Mouse (Mus musculus): Measurements from ENCODE around the gene Zbtb45. TPM values are rescaled to one million over a fixed set of nuclear protein-coding genes. Genes with fewer than 3 reads are reported as not detected.

The Zbtb45 gene
- polyA plus RNA-seq, 1 experiment from 2014 or later: 32.8 TPM

Other genes with a start within 250 kb of the Zbtb45 start
- 11.7 and 12.8 TPM in 2 replicates for gene Zscan18, start 206.4 kb downstream of the Zbtb45 start, polyA plus RNA-seq (2014; fragmentation: Nextera tagmentation; extraction: Ambion mirVana)
- 19.5 and 19.8 TPM in 2 replicates for gene Zfp329, start 191.2 kb downstream of the Zbtb45 start, polyA plus RNA-seq (2014; fragmentation: Nextera tagmentation; extraction: Ambion mirVana)
- gene Zfp110, start 175.3 kb downstream of the Zbtb45 start, polyA plus RNA-seq (2014; fragmentation: Nextera tagmentation; extraction: Ambion mirVana): 28.9 and 32.3 TPM in 2 replicates
- gene Zfp128, start 128.9 kb downstream of the Zbtb45 start, polyA plus RNA-seq (2014; fragmentation: Nextera tagmentation; extraction: Ambion mirVana): 5.3 and 6.3 TPM in 2 replicates
- gene Zscan22, start 112.2 kb downstream of the Zbtb45 start, polyA plus RNA-seq (2014; fragmentation: Nextera tagmentation; extraction: Ambion mirVana): 19.6 and 21.7 TPM in 2 replicates
- 788 and 866 TPM in 2 replicates for gene Rps5, start 87.7 kb downstream of the Zbtb45 start, polyA plus RNA-seq (2014; fragmentation: Nextera tagmentation; extraction: Ambion mirVana)
- 0.55 and 0.59 TPM in 2 replicates for gene Rnf225, start 82.6 kb downstream of the Zbtb45 start, polyA plus RNA-seq (2014; fragmentation: Nextera tagmentation; extraction: Ambion mirVana)
- gene Zfp324, start 44.2 kb downstream of the Zbtb45 start, polyA plus RNA-seq (2014; fragmentation: Nextera tagmentation; extraction: Ambion mirVana): 7.8 TPM in 2 replicates
- gene Zfp446, start 32.2 kb downstream of the Zbtb45 start, polyA plus RNA-seq (2014; fragmentation: Nextera tagmentation; extraction: Ambion mirVana): 9.6 and 9.8 TPM in 2 replicates
- not detected in 2 replicates for gene Slc27a5, start 11.8 kb downstream of the Zbtb45 start, polyA plus RNA-seq (2014; fragmentation: Nextera tagmentation; extraction: Ambion mirVana)
- 399 and 443 TPM in 2 replicates for gene Trim28, start 10.9 kb downstream of the Zbtb45 start, polyA plus RNA-seq (2014; fragmentation: Nextera tagmentation; extraction: Ambion mirVana)
- 133 and 140 TPM in 2 replicates for gene Chmp2a, start 24.8 kb upstream of the Zbtb45 start, polyA plus RNA-seq (2014; fragmentation: Nextera tagmentation; extraction: Ambion mirVana)
- gene Ube2m, start 28.2 kb upstream of the Zbtb45 start, polyA plus RNA-seq (2014; fragmentation: Nextera tagmentation; extraction: Ambion mirVana): 152 and 166 TPM in 2 replicates
- gene Mzf1, start 44.7 kb upstream of the Zbtb45 start, polyA plus RNA-seq (2014; fragmentation: Nextera tagmentation; extraction: Ambion mirVana): 1.3 and 2.7 TPM in 2 replicates
- not detected in 2 replicates for gene Vmn1r85, start 85.1 kb upstream of the Zbtb45 start, polyA plus RNA-seq (2014; fragmentation: Nextera tagmentation; extraction: Ambion mirVana)
- not detected in 2 replicates for gene Vmn1r86, start 109.9 kb upstream of the Zbtb45 start, polyA plus RNA-seq (2014; fragmentation: Nextera tagmentation; extraction: Ambion mirVana)
- not detected in 2 replicates for gene Vmn1r87, start 130.1 kb upstream of the Zbtb45 start, polyA plus RNA-seq (2014; fragmentation: Nextera tagmentation; extraction: Ambion mirVana)
- not detected in 2 replicates for gene Vmn1r88, start 149.5 kb upstream of the Zbtb45 start, polyA plus RNA-seq (2014; fragmentation: Nextera tagmentation; extraction: Ambion mirVana)
- not detected in 2 replicates for gene Vmn1r89, start 203.0 kb upstream of the Zbtb45 start, polyA plus RNA-seq (2014; fragmentation: Nextera tagmentation; extraction: Ambion mirVana)

Data from midbrain, embryonic 11.5 days (tissue).